Mouse (Mus musculus): Measurements from ENCODE around the gene Olfr45. TPM values are rescaled to one million over a fixed set of nuclear protein-coding genes. Genes with fewer than 3 reads are reported as not detected.

The Olfr45 gene
- polyA plus RNA-seq, 1 experiment from 2014 or later, result not detected

- Histone ChIP-seq H3K4me1 (no peaks in the 10 kb centered on the region), H3K27ac (replicated peaks) (no peak overlapping the region), H3K4me2 (no peak overlapping the region), H3K9ac (no peak overlapping the region), H3K9me3 (peaks cover 14% of the 10 kb centered on the region), H3K36me3 (no peaks in the 10 kb centered on the region), H3K27me3 (replicated peaks) (no peaks in the 10 kb centered on the region), H3K4me3 (no peak overlapping the region)
- no peak for ATAC-seq (ENCODE audit: extremely low read depth, insufficient number of reproducible peaks, low FRiP score, low TSS enrichment)
These were observed 43.8 kb downstream of the Olfr45 start for GRCm38 (mm10) chr7:140725558-140725957.

DNA sequence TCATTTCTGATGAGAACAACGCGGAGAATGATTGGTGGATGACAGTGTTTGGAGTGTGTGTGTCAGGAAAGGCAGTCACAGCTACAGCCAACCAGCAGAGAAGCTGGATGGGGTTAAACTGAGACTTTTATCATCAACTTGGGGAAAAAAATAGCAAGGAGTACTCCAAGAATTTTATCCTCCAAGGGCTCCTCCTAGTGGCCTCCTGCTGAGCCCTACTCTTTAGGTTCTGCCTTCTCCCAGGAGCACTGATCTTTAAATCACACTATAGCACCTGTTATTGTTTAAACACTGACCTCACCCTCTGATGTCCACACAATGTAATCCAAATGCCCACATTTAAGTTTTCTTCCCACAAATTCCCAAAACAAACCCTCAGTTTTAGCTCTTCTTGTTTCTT, 51.4 kb downstream of the Olfr45 start:
- H3K4me1 ChIP-seq, result no peaks in the 10 kb centered on the region
- no peaks in the 10 kb centered on the region for H3K36me3 ChIP-seq
- H3K4me3 ChIP-seq, result no peak overlapping the region
- H3K9ac ChIP-seq, result no peak overlapping the region
- 50% methylated on average over 2 of the region's 2 CpGs for WGBS
- no peaks in the 10 kb centered on the region for H3K27me3 ChIP-seq (replicated peaks)
- H3K4me2 ChIP-seq, result no peak overlapping the region
- no peak for ATAC-seq (ENCODE audit: extremely low read depth, insufficient number of reproducible peaks, low FRiP score, low TSS enrichment)
- H3K27ac ChIP-seq (replicated peaks), result no peak overlapping the region
- peaks cover 2% of the 10 kb centered on the region; the same call in 1 of the 2 replicates for H3K9me3 ChIP-seq

Other genes with a start within 250 kb of the Olfr45 start
- gene Olfr533, start 218.6 kb upstream of the Olfr45 start, polyA plus RNA-seq (2015; fragmentation: Nextera tagmentation; extraction: Ambion mirVana), result not detected in 2 replicates
- not detected in 2 replicates for gene Olfr535, start 197.7 kb upstream of the Olfr45 start, polyA plus RNA-seq (2015; fragmentation: Nextera tagmentation; extraction: Ambion mirVana)
- not detected in 2 replicates for gene Olfr536, start 174.6 kb upstream of the Olfr45 start, polyA plus RNA-seq (2015; fragmentation: Nextera tagmentation; extraction: Ambion mirVana)
- gene Olfr538, start 114.1 kb upstream of the Olfr45 start, polyA plus RNA-seq (2015; fragmentation: Nextera tagmentation; extraction: Ambion mirVana), result not detected in 2 replicates
- gene Olfr46, start 80.7 kb upstream of the Olfr45 start, polyA plus RNA-seq (2015; fragmentation: Nextera tagmentation; extraction: Ambion mirVana), result not detected in 2 replicates
- not detected in 2 replicates for gene Olfr61, start 53.0 kb upstream of the Olfr45 start, polyA plus RNA-seq (2015; fragmentation: Nextera tagmentation; extraction: Ambion mirVana)
- gene Olfr53, start 35.5 kb upstream of the Olfr45 start, polyA plus RNA-seq (2015; fragmentation: Nextera tagmentation; extraction: Ambion mirVana), result not detected in 2 replicates
- gene Olfr539, start 22.0 kb upstream of the Olfr45 start, polyA plus RNA-seq (2015; fragmentation: Nextera tagmentation; extraction: Ambion mirVana), result not detected in 2 replicates
- not detected in 2 replicates for gene Olfr541, start 15.3 kb downstream of the Olfr45 start, polyA plus RNA-seq (2015; fragmentation: Nextera tagmentation; extraction: Ambion mirVana)
- gene Cyp2e1, start 81.8 kb downstream of the Olfr45 start, polyA plus RNA-seq (2015; fragmentation: Nextera tagmentation; extraction: Ambion mirVana), result not detected in 2 replicates
- 0.23 and 0.29 TPM in 2 replicates for gene Syce1, start 105.9 kb downstream of the Olfr45 start, polyA plus RNA-seq (2015; fragmentation: Nextera tagmentation; extraction: Ambion mirVana)
- 0.66 and 0.90 TPM in 2 replicates for gene Zfp941, start 140.2 kb downstream of the Olfr45 start, polyA plus RNA-seq (2015; fragmentation: Nextera tagmentation; extraction: Ambion mirVana)
- gene Urah, start 153.1 kb downstream of the Olfr45 start, polyA plus RNA-seq (2015; fragmentation: Nextera tagmentation; extraction: Ambion mirVana), result 0.24 and 0.90 TPM in 2 replicates
- not detected in 2 replicates for gene Scgb1c1, start 163.6 kb downstream of the Olfr45 start, polyA plus RNA-seq (2015; fragmentation: Nextera tagmentation; extraction: Ambion mirVana)
- 0.09 TPM in 1 of 2 replicates, not detected in the other for gene Odf3, start 165.9 kb downstream of the Olfr45 start, polyA plus RNA-seq (2015; fragmentation: Nextera tagmentation; extraction: Ambion mirVana)
- gene Gm45785, start 174.4 kb downstream of the Olfr45 start, polyA plus RNA-seq (2015; fragmentation: Nextera tagmentation; extraction: Ambion mirVana), result not detected in 2 replicates
- 40.1 and 46.2 TPM in 2 replicates for gene Ric8a, start 175.0 kb downstream of the Olfr45 start, polyA plus RNA-seq (2015; fragmentation: Nextera tagmentation; extraction: Ambion mirVana)
- 28.6 and 29.0 TPM in 2 replicates for gene Bet1l, start 175.6 kb downstream of the Olfr45 start, polyA plus RNA-seq (2015; fragmentation: Nextera tagmentation; extraction: Ambion mirVana)
- 164 and 190 TPM in 2 replicates for gene Psmd13, start 200.0 kb downstream of the Olfr45 start, polyA plus RNA-seq (2015; fragmentation: Nextera tagmentation; extraction: Ambion mirVana)
- 40.7 and 48.7 TPM in 2 replicates for gene Sirt3, start 200.4 kb downstream of the Olfr45 start, polyA plus RNA-seq (2015; fragmentation: Nextera tagmentation; extraction: Ambion mirVana)
- gene Cox8b, start 218.5 kb downstream of the Olfr45 start, polyA plus RNA-seq (2015; fragmentation: Nextera tagmentation; extraction: Ambion mirVana), result 142 and 148 TPM in 2 replicates
- 0.05 and 0.20 TPM in 2 replicates for gene Nlrp6, start 239.0 kb downstream of the Olfr45 start, polyA plus RNA-seq (2015; fragmentation: Nextera tagmentation; extraction: Ambion mirVana)

Measured in heart, embryonic 13.5 days (tissue).